In the genomic region with DNA sequence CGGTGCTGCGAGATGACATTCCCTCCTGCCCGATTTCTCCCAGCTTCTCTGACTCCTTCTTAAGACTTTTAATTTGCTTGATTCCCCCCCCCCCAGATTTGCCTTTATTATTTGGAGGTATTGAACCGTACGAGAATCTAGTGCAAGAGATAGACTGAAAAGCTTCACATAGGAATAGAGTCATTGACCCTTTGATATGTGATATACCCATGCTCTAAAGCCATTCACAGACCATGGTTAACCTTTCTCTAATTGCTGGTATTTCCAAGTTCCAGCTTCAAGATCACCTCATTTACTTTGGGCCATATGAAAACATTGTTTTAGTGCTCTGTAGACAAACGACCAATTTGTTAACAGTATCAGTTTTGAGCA, we compare ENCODE assay signal across 8 mouse cellular contexts. TPM values are rescaled to one million over a fixed set of nuclear protein-coding genes. Genes with fewer than 3 reads are reported as not detected.
DNase-seq lines count a peak whose midpoint lies in the region; ATAC-seq lines count a peak whose summit lies in the region.

No protein-coding gene starts in this region.

- WGBS in kidney, embryonic 15.5 days: 4% methylated on average over 6 of the region's 6 CpGs
- 8% methylated on average over 6 of the region's 6 CpGs for WGBS in embryonic facial prominence, embryonic 10.5 days
- WGBS in midbrain, embryonic 16.5 days: 8% methylated on average over 6 of the region's 6 CpGs

- peak overlapping the region; percentile 70 for H3K4me2 ChIP-seq in kidney, embryonic 15.5 days
- H3K4me2 ChIP-seq in midbrain, embryonic 16.5 days (ENCODE audit: low read length): peak overlapping the region; percentile 68

- peak; percentile 27 for ATAC-seq in kidney, embryonic 15.5 days (replicated peaks; ENCODE audit: low FRiP score)
- peak; percentile 52 for ATAC-seq in midbrain, embryonic 16.5 days

- peaks cover 15% of the 10 kb centered on the region for H3K4me1 ChIP-seq in kidney, embryonic 15.5 days
- H3K4me1 ChIP-seq in embryonic facial prominence, embryonic 10.5 days: peaks cover 11% of the 10 kb centered on the region
- H3K4me1 ChIP-seq in midbrain, embryonic 16.5 days (ENCODE audit: control insufficient read depth, insufficient read depth, low read length): peaks cover 8% of the 10 kb centered on the region; the same call in 1 of the 2 replicates

- peak overlapping the region; percentile 77 for H3K9ac ChIP-seq in kidney, embryonic 15.5 days
- H3K9ac ChIP-seq in midbrain, embryonic 16.5 days (ENCODE audit: low read depth, low read length): peak overlapping the region; percentile 81

- no peak for DNase-seq in kidney, adult 8-10 months
- no peak for DNase-seq in embryonic facial prominence, embryonic 10.5 days (ENCODE audit: low spot score)
- DNase-seq in hindlimb bud, embryonic 11.5 days (ENCODE audit: extremely low spot score, low read depth, low spot score): peak; percentile 10
- DNase-seq in thymus, postnatal 14 days: no peak
- no peak for DNase-seq in adrenal gland, adult 8-10 months
- DNase-seq in urinary bladder, postnatal 10 days (ENCODE audit: low spot score): no peak

- peak overlapping the region; percentile 77 for H3K4me3 ChIP-seq in kidney, embryonic 15.5 days (replicated peaks)
- H3K4me3 ChIP-seq in embryonic facial prominence, embryonic 10.5 days: peak overlapping the region; percentile 79
- peak overlapping the region; percentile 69 for H3K4me3 ChIP-seq in midbrain, embryonic 16.5 days (ENCODE audit: low read depth, low read length)

- H3K27ac ChIP-seq in kidney, embryonic 15.5 days: peak overlapping the region; percentile 94
- H3K27ac ChIP-seq in embryonic facial prominence, embryonic 10.5 days (replicated peaks): peak overlapping the region; percentile 94
- peak overlapping the region; percentile 92 for H3K27ac ChIP-seq in midbrain, embryonic 16.5 days (ENCODE audit: low read length)

- H3K9me3 ChIP-seq in kidney, embryonic 15.5 days (replicated peaks): no peaks in the 10 kb centered on the region
- H3K9me3 ChIP-seq in embryonic facial prominence, embryonic 10.5 days: no peaks in the 10 kb centered on the region
- no peaks in the 10 kb centered on the region for H3K9me3 ChIP-seq in midbrain, embryonic 16.5 days (replicated peaks; ENCODE audit: control insufficient read depth, low read length, poor library complexity, severe bottlenecking)

- H3K36me3 ChIP-seq in kidney, embryonic 15.5 days: peaks cover 16% of the 10 kb centered on the region; the same call in 1 of the 2 replicates
- H3K36me3 ChIP-seq in embryonic facial prominence, embryonic 10.5 days (replicated peaks): peaks cover 3% of the 10 kb centered on the region
- H3K36me3 ChIP-seq in midbrain, embryonic 16.5 days (ENCODE audit: control insufficient read depth, insufficient read depth, low read length): no peaks in the 10 kb centered on the region

- H3K27me3 ChIP-seq in kidney, embryonic 15.5 days: no peaks in the 10 kb centered on the region
- H3K27me3 ChIP-seq in embryonic facial prominence, embryonic 10.5 days (replicated peaks; ENCODE audit: low read depth, poor library complexity, severe bottlenecking): no peaks in the 10 kb centered on the region
- H3K27me3 ChIP-seq in midbrain, embryonic 16.5 days (ENCODE audit: control insufficient read depth, insufficient read depth, low read depth, low read length): no peaks in the 10 kb centered on the region

RNA-seq across cellular contexts. Expression of a gene that starts 0.5 kb away (rescaled TPM):
- 26.0 and 31.2 TPM in 2 replicates for polyA plus RNA-seq in kidney, embryonic 15.5 days (2015; fragmentation: Nextera tagmentation; extraction: Ambion mirVana)
- 14.3 and 14.7 TPM in 2 replicates for polyA plus RNA-seq in embryonic facial prominence, embryonic 10.5 days (2016; fragmentation: Nextera tagmentation; extraction: Ambion mirVana)
- polyA plus RNA-seq in midbrain, embryonic 16.5 days (2015; fragmentation: Nextera tagmentation; extraction: Ambion mirVana): 9.8 and 10.8 TPM in 2 replicates
- 10 to 100 TPM; 11.2 to 20.5 (median 17.5) TPM for total RNA-seq in adrenal gland, adult 8-10 months (2022)

RNA-seq across cellular contexts. Expression of a gene that starts 18.5 kb away (rescaled TPM):
- 0.06 and 0.14 TPM in 2 replicates for polyA plus RNA-seq in kidney, embryonic 15.5 days (2015; fragmentation: Nextera tagmentation; extraction: Ambion mirVana)
- 0.06 and 0.39 TPM in 2 replicates for polyA plus RNA-seq in embryonic facial prominence, embryonic 10.5 days (2016; fragmentation: Nextera tagmentation; extraction: Ambion mirVana)
- 0.06 TPM in 1 of 2 replicates, not detected in the other for polyA plus RNA-seq in midbrain, embryonic 16.5 days (2015; fragmentation: Nextera tagmentation; extraction: Ambion mirVana)
- total RNA-seq in adrenal gland, adult 8-10 months (2022): not detected

RNA-seq across cellular contexts. Expression of a gene that starts 29.9 kb away (rescaled TPM):
- polyA plus RNA-seq in kidney, embryonic 15.5 days (2015; fragmentation: Nextera tagmentation; extraction: Ambion mirVana): 14.7 and 15.8 TPM in 2 replicates
- polyA plus RNA-seq in embryonic facial prominence, embryonic 10.5 days (2016; fragmentation: Nextera tagmentation; extraction: Ambion mirVana): 0.26 and 0.27 TPM in 2 replicates
- polyA plus RNA-seq in midbrain, embryonic 16.5 days (2015; fragmentation: Nextera tagmentation; extraction: Ambion mirVana): 0.51 and 1.0 TPM in 2 replicates
- 1 to 10 TPM in 2 of 4 experiments, under 1 TPM in 2; 0.28 to 1.2 (median 0.84) TPM for total RNA-seq in adrenal gland, adult 8-10 months (2022)

RNA-seq across cellular contexts. Expression of a gene that starts 55.7 kb away (rescaled TPM):
- polyA plus RNA-seq in kidney, embryonic 15.5 days (2015; fragmentation: Nextera tagmentation; extraction: Ambion mirVana): 0.39 and 0.53 TPM in 2 replicates
- polyA plus RNA-seq in embryonic facial prominence, embryonic 10.5 days (2016; fragmentation: Nextera tagmentation; extraction: Ambion mirVana): 0.67 and 0.80 TPM in 2 replicates
- polyA plus RNA-seq in midbrain, embryonic 16.5 days (2015; fragmentation: Nextera tagmentation; extraction: Ambion mirVana): 2.6 and 3.5 TPM in 2 replicates
- total RNA-seq in adrenal gland, adult 8-10 months (2022): under 1 TPM in 1 of 4 experiments, not detected in 3; 0.06 TPM
